Mouse (Mus musculus) frontal cortex, postnatal 36 days (tissue): ENCODE results near the gene Mks1.

Experiments used
- DNase-seq, 2 experiments: peaks; one replicate each; pipeline ENCODE4 v3.0.0; 2022; ENCODE audit warnings: low spot score in 2 of 2

The Mks1 gene

GRCm38 (mm10) chr11:87875436-87875835 is 22.4 kb downstream of the Mks1 start, which contains the start of gene Epx:
Epx (minus strand) TSS chr11:87875536.
- no peak for DNase-seq

DNA sequence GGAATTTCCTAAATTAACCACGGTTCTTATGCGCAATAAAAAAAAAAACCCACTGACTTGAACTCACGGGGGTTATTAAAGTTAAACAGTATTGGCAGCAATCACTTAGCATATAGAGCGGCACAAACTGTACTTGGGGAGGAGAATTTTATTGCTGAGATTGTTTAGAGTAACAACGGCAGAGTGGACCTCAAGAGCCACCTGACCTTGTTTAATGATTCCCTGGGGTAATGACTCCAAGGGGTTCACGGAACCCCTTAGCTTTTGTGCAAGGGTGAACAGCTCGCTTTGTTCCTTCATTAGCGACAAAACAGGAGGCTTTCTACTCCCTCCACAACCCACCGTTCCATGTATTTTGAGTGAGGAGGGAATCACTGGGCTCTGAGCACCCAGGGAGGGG is 26.8 kb downstream of the Mks1 start:
- DNase-seq, result no peak

- DNase-seq, result no peak
These were observed 28.7 kb downstream of the Mks1 start for GRCm38 (mm10) chr11:87881714-87882113.

- DNase-seq, result no peak
These were observed 30.5 kb downstream of the Mks1 start for GRCm38 (mm10) chr11:87883493-87883892.

DNA sequence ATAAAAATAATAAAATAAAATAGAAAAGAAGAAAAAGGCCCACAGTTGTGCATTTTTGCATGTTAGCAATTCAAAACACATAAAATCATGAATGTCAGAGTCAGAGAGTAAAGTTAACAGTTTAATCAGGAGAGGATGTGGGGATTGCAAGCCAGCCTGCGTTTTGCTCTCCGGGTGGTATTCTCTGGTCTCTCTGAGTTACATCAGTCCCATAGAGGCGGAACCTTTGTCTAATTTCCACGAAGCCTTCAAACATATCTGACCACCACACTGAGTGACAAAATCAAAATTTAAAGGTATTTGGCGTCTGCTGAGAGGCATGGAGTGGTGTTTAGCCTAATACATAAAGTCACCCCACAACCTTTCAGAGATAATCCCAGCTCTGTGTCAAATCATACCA is 31.8 kb downstream of the Mks1 start:
- DNase-seq, result no peak

DNA sequence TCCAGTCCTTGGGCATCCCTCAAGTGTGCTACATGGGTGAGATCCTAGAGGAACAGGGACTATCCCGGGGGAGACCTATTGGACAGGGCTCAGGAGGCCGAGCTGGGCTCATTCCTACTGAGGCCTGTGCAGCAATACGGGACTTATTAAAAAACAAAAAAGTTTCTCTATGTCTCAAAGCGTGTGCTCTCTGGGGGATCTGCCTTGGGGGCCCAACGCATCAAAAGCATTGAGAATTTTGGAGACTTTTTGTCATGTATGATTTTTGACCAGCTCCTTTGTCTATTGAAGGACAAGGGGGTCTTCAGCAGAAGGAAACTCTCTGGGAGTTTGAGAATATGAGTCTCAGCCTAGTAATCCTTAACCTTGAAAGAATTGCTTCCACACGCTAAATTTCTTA is 39.2 kb downstream of the Mks1 start, which contains the start of gene Olfr462:
Gene Olfr462 (minus strand): TSS at position 101 of the 400 bp plus-strand sequence.
- DNase-seq, result no peak

- DNase-seq, result no peak
These were observed 44.3 kb downstream of the Mks1 start, which contains the start of gene Olfr463 for GRCm38 (mm10) chr11:87897287-87897686. Olfr463 (minus strand) TSS chr11:87897387.

DNA sequence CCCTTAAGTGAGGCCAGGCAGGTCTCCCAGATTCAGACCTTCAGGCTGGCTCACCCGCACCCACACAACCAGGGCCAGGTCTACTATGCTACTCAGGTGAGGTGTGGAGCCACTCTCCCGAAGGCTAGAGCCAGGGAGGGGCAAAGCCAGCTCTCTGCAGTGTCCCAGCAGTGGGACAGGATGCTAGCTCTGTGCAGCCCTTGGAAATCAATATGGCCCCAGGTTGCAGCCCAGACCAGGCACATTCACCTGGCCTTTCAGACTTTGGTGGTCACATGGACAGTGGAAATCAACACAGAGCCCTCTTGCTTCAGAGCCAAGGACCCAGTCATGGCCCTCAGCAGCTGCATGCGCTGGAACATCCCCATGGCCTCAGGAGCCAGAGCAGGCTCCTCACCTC is 51.3 kb downstream of the Mks1 start:
- no peak for DNase-seq
